Mouse (Mus musculus): Measurements from ENCODE around the gene Dtnb. TPM values are rescaled to one million over a fixed set of nuclear protein-coding genes. Genes with fewer than 3 reads are reported as not detected.
A peak's percentile ranks its signal among the peaks of the same experiment; 100 is the strongest.

The Dtnb gene
- polyA plus RNA-seq, 1 experiment: 1.6 TPM

DNA sequence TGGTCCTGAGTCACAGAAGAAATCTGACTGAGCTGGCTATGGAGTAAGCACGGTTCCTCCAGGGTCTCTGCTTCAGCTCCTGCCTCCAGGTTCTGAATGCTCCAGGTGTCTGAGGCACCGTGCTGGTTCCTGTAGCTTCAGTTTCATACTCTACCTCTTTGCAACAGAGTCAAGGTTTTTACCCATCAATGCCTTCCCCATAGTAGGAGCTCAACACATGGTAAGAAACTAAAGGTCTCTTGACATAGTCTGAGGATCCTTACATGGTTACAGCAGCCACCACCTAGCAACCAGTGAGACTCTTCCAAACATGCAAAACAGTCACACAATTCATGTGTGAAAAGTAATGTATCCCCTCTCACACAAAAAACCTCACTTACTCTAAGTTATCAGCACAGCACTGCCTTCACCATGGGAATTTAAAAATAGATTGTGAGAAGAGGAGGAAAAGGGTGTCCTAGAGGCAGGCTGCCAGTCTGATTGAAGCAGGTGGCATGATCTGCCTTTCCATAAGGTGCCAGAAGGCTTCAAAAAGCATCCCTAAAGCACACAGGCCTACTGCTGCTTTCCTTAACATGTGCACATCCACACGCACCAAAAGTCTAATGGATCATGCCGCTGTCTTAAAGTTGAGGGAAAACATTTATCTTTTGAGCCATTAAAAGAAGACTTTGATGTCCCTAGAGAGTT lies 1.3 kb upstream of the Dtnb start:
- Histone ChIP-seq H3K4me3 (ENCODE audit: insufficient read depth, low read length) (no peak overlapping the region), H3K27ac (ENCODE audit: insufficient read depth, low read depth, low read length) (no peak overlapping the region), H3K4me1 (ENCODE audit: control insufficient read depth, insufficient read depth, low read length) (no peaks in the 10 kb centered on the region; the same call in 1 of the 2 replicates)
- TF ChIP-seq CTCF (IDR thresholded peaks at IDR 0.05; ENCODE audit: low read depth, low read length): no peak
- no peak for TF ChIP-seq POLR2A (IDR thresholded peaks at IDR 0.05; ENCODE audit: borderline replicate concordance, low read depth, low read length)

DNA sequence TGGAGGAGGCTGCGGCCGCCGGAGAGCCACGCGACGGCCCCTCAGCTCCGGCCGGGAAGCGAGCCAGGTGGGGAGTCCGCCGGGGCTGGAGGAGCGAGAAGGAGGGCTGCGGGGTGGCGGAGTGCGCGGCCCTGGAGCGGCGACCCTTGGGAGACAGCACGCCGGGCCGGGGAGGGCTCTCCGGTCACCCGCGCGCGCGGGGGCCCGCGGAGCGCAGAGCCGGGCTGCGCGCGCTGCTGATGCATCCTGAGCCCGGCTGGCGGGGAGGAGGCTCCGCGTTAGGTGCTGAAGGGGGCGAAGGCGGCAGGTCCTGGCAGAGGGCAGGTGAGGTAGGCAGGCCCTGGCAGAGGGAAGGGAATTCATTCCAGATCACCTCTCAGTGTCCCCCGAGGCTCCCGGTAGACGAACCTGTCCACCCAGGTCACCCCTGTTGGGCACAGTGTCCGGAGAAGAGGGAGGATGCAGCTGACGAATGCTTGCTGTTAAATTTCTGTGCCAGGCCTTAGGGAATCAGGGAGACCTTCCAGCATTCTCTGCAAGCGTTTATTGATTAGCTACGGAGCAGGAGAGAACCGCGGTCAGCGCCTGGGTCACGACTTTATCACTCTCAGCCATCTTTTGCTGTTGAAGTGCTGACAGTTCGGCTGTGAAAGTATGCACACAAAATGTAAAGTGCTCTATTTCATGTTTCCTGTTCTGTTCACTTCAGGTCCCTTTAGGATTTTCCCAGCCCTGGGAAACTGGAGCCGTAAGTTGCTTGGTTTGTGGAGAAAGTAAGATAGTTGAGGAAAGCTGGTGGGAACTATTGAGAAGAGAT lies 608 bp downstream of the Dtnb start:
- Histone ChIP-seq H3K4me3 (ENCODE audit: insufficient read depth, low read length) (peak overlapping the region; percentile 82), H3K27ac (ENCODE audit: insufficient read depth, low read depth, low read length) (no peak overlapping the region), H3K4me1 (ENCODE audit: control insufficient read depth, insufficient read depth, low read length) (no peaks in the 10 kb centered on the region; the same call in 1 of the 2 replicates)
- TF ChIP-seq POLR2A (IDR thresholded peaks at IDR 0.05; ENCODE audit: borderline replicate concordance, low read depth, low read length) (no peak), CTCF (IDR thresholded peaks at IDR 0.05; ENCODE audit: low read depth, low read length) (no peak)

DNA sequence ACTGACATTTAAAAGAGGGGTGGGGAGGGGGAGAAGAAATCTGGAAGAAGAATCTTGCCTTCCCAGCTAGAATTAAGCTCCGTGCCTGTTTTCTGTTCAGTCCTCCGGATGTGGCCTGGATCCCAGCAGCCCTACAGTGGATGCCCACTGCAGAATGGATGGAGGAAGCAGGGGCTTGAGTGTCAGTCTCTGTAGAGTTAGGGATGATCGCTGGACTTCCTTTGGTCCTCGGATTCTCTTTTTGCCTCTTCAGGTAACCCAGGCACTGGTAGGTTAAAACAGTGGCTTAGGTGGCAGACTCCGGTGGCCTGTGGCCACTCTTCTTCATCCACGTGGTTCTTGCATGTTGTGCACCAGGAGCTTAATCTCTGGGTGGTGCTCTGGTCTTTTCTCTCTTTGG lies 1.2 kb downstream of the Dtnb start:
- Histone ChIP-seq H3K4me3 (ENCODE audit: insufficient read depth, low read length) (no peak overlapping the region), H3K4me1 (ENCODE audit: control insufficient read depth, insufficient read depth, low read length) (no peaks in the 10 kb centered on the region; the same call in 1 of the 2 replicates), H3K27ac (ENCODE audit: insufficient read depth, low read depth, low read length) (no peak overlapping the region)
- no peak for TF ChIP-seq POLR2A (IDR thresholded peaks at IDR 0.05; ENCODE audit: borderline replicate concordance, low read depth, low read length)
- no peak for TF ChIP-seq CTCF (IDR thresholded peaks at IDR 0.05; ENCODE audit: low read depth, low read length)

DNA sequence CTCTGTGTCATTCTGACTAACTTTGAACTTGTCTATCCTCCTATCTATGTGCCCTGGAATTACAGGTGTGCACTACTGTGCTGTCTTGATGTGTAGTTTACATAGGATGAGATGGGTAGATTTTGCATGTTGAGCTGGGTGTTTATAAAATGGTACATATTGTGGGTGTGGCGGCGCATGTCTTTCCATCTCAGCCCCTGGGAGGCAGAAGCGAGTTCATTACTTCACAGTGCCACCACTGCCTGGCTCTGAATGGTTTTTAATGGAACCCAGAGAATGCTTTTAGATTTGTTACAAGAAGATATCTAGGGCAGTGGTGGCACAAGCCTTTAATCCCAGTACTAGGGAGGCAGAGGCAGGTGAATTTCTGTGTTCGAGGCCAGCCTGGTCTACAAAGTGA lies 2.5 kb downstream of the Dtnb start:
- no peak for TF ChIP-seq CTCF (IDR thresholded peaks at IDR 0.05; ENCODE audit: low read depth, low read length)
- no peak for TF ChIP-seq POLR2A (IDR thresholded peaks at IDR 0.05; ENCODE audit: borderline replicate concordance, low read depth, low read length)
- Histone ChIP-seq H3K27ac (ENCODE audit: insufficient read depth, low read depth, low read length) (no peak overlapping the region), H3K4me3 (ENCODE audit: insufficient read depth, low read length) (no peak overlapping the region), H3K4me1 (ENCODE audit: control insufficient read depth, insufficient read depth, low read length) (no peaks in the 10 kb centered on the region; the same call in 1 of the 2 replicates)

DNA sequence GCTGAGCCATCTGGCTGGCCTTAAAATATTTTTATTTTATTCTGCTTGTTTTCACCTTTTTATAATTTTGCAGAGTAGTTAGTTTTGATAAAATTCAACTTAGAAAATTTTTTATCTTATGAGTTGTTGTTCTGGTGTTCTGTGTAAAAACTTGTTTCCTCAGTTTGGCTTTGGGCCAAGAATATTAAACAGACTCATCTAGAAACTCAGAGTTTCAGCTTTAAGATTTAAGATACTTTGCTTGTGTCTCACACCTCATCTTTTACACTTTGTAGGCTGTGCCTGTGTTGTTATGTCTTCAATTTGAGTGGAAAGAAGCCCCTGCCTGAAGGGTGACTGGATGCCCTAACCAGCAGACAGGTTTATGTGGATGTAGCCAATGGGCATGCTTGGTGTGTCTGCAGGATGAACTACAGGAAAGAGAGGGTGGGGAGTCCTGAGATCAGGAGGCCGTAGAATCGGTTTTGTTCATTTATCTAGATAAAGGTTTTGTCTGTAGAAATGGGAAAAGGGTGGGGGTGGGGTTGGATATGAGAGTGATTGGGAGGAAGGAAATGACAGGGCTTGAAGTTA lies 7.9 kb downstream of the Dtnb start:
- Histone ChIP-seq H3K4me1 (ENCODE audit: control insufficient read depth, insufficient read depth, low read length) (peaks cover 18% of the 10 kb centered on the region), H3K4me3 (ENCODE audit: insufficient read depth, low read length) (no peak overlapping the region), H3K27ac (ENCODE audit: insufficient read depth, low read depth, low read length) (no peak overlapping the region)
- TF ChIP-seq CTCF (IDR thresholded peaks at IDR 0.05; ENCODE audit: low read depth, low read length) (no peak), POLR2A (IDR thresholded peaks at IDR 0.05; ENCODE audit: borderline replicate concordance, low read depth, low read length) (no peak)

DNA sequence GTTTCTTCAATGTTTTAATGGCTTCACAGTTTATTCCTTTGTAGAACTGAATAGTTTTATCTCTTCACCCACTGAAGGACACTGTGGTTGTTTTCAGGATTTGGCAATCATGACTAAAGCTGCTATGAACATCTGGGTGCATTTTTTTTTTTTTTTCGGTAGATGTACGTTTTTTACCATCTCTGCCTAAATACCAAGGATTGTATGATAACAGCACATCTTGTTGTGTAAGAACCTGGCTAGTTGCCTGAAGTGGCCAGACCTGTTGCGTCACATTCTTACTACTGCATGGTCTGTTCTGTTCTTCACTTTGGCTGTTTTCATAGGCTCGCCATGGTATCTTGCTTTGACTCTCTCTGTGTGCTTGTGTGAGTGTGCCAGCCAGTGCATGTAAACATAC lies 10.4 kb downstream of the Dtnb start:
- no peak for TF ChIP-seq POLR2A (IDR thresholded peaks at IDR 0.05; ENCODE audit: borderline replicate concordance, low read depth, low read length)
- TF ChIP-seq CTCF (IDR thresholded peaks at IDR 0.05; ENCODE audit: low read depth, low read length): no peak
- H3K4me1 ChIP-seq (ENCODE audit: control insufficient read depth, insufficient read depth, low read length): peaks cover 25% of the 10 kb centered on the region
- no peak overlapping the region for H3K27ac ChIP-seq (ENCODE audit: insufficient read depth, low read depth, low read length)
- H3K4me3 ChIP-seq (ENCODE audit: insufficient read depth, low read length): no peak overlapping the region

DNA sequence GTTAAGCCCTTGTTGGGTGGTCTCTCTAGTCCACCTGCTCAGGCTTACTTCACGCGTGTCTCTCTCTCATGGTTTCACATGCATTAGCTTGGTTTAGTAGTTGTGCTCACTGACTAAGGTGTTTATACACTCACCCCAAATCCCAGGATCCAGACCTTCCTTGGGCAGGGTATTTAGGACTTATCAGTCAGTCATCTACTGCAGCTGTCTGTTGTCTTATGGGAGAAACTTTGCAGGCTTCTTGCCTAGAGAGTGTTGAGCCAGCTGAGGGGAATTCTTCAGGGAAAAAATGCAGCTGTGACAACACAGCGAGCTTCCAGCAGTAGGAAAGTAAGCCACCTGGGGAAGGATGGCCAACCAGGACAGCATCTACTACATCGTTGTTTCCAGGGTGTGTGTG lies 13.3 kb downstream of the Dtnb start:
- no peak overlapping the region for H3K27ac ChIP-seq (ENCODE audit: insufficient read depth, low read depth, low read length)
- peaks cover 21% of the 10 kb centered on the region for H3K4me1 ChIP-seq (ENCODE audit: control insufficient read depth, insufficient read depth, low read length)
- H3K4me3 ChIP-seq (ENCODE audit: insufficient read depth, low read length): no peak overlapping the region
- no peak for TF ChIP-seq CTCF (IDR thresholded peaks at IDR 0.05; ENCODE audit: low read depth, low read length)
- TF ChIP-seq POLR2A (IDR thresholded peaks at IDR 0.05; ENCODE audit: borderline replicate concordance, low read depth, low read length): no peak

DNA sequence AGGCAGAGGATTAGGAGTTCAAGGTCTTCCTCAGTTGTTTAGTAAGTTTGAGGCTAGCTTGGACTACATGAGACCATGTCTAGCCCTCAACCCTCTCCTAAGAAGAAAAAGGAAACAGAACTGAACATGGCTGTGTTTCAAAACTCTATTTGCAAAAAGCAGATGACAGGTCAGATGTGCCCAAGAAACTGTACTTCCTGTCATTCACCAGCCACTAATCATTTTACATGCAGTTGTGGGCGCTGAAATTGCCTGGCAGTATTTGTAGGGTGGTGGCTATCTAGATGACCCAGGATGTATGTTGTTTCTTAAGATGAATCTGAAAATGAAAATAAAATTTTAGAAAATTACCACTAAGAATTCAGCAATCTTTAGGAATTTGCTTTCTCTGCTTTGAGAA lies 14.8 kb downstream of the Dtnb start:
- H3K4me3 ChIP-seq (ENCODE audit: insufficient read depth, low read length): no peak overlapping the region

DNA sequence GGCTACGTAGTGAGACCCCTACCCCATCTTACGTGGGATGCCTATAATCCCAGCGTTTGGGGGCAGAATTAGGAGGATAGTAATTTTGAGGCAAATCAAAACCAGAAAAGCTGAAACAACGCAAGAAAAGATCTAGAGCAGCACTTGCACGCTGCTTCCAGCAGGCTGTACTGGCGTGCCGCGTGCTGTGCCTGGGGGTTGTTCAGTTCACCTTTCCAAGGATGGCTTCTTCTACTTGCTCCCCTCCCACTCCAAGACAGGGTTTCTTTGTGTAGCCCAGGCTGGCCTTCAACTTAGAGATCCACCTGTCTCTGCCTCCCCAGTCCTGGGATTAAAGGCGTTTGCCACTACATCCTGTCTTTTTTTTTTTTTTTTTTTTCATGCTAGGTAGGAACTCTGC lies 17.9 kb downstream of the Dtnb start:
- H3K4me3 ChIP-seq (ENCODE audit: insufficient read depth, low read length): no peak overlapping the region
- peaks cover 10% of the 10 kb centered on the region for H3K4me1 ChIP-seq (ENCODE audit: control insufficient read depth, insufficient read depth, low read length)
- no peak overlapping the region for H3K27ac ChIP-seq (ENCODE audit: insufficient read depth, low read depth, low read length)
- no peak for TF ChIP-seq POLR2A (IDR thresholded peaks at IDR 0.05; ENCODE audit: borderline replicate concordance, low read depth, low read length)
- no peak for TF ChIP-seq CTCF (IDR thresholded peaks at IDR 0.05; ENCODE audit: low read depth, low read length)

More for the DNA sequence above, 14.8 kb downstream of the Dtnb start:
- Histone ChIP-seq H3K27ac (ENCODE audit: insufficient read depth, low read depth, low read length) (0 out of 2 replicates have a peak overlapping the region, but pooled peaks have one; percentile 15), H3K4me1 (ENCODE audit: control insufficient read depth, insufficient read depth, low read length) (peaks cover 16% of the 10 kb centered on the region)
- TF ChIP-seq CTCF (IDR thresholded peaks at IDR 0.05; ENCODE audit: low read depth, low read length): no peak
- TF ChIP-seq POLR2A (IDR thresholded peaks at IDR 0.05; ENCODE audit: borderline replicate concordance, low read depth, low read length): no peak

DNA sequence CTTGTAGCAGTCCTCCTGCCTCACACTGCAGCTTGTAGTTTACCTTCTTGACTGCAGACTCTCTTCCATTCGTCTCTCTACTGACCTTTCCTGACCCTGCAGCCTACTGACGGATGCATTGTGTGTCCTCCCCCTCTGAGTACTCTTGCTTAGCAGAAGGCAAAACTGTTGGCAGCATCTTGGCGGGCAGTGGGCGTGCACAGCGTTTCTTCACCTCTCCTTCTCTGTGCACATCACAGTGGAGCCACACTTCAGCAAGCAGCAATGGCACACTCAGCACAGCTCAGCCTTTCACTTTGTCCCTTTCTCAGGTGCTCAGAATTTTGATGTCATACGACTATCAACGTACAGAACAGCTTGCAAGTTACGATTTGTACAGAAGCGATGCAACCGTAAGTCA lies 19.4 kb downstream of the Dtnb start:
- no peak overlapping the region for H3K4me3 ChIP-seq (ENCODE audit: insufficient read depth, low read length)
- no peak for TF ChIP-seq POLR2A (IDR thresholded peaks at IDR 0.05; ENCODE audit: borderline replicate concordance, low read depth, low read length)
- no peak for TF ChIP-seq CTCF (IDR thresholded peaks at IDR 0.05; ENCODE audit: low read depth, low read length)
- H3K4me1 ChIP-seq (ENCODE audit: control insufficient read depth, insufficient read depth, low read length): peaks cover 7% of the 10 kb centered on the region
- no peak overlapping the region for H3K27ac ChIP-seq (ENCODE audit: insufficient read depth, low read depth, low read length)

All from bone marrow macrophage, adult 2 months (primary cell).